Comparison of ENCODE assay signal across 8 mouse cellular contexts in the genomic region with DNA sequence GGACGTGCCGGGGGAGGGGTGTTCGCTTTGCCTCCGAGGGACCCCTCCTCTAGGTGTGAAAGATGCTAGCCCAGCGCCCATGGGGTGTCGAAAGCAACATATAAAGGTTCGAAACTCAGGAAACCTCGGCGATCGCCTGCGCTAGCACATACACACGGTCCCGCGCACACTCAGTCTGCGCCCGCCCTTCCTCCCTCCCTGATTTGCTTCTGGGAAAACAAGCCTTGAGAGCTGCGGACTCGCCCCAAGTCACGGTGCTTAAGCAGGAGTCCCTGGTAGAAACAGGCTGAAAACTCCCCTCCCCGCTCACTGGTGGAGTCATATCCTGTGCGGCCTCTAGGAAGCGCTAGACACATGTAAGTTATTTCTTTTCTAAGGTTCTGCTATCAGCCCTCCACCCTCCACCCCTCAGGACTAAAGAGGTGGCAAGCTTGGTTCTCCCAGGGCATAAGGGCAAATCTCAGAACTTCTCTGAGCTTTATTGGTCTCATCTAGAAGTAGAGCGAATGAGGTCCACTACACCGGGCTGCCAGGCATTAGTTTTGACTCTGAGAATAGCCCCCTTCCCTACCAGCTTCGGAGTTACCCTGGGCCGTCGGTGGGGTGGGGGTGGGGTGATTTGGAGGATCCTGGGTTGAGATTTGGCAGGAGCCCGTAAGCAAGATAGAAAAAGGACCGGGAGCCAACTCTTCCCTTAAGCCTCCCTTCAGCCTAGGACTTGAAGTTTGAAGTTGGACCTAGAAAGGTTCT. TPM values are rescaled to one million over a fixed set of nuclear protein-coding genes. Genes with fewer than 3 reads are reported as not detected.
DNase-seq lines count a peak whose midpoint lies in the region; ATAC-seq lines count a peak whose summit lies in the region.

No protein-coding gene starts in this region.

- peak; percentile 97 to 99 for DNase-seq in adrenal gland, adult (ENCODE audit: inconsistent age in 2 of 2, low spot score in 1 of 2)
- DNase-seq in embryo, embryonic 10 days (ENCODE audit: low spot score), result peak; percentile 93
- peak; percentile 79 for DNase-seq in gastrocnemius, postnatal 10 days
- peak; percentile 93 for DNase-seq in induced T-regulatory cell, adult 2 months (ENCODE audit: low read depth)
- DNase-seq in left cerebral cortex, adult 8-10 months (ENCODE audit: low spot score in 2 of 2), result peak; percentile 84 to 95
- peak; percentile 95 for DNase-seq in right cerebral cortex, adult 18-20 months
- DNase-seq in urinary bladder, adult 2 months (ENCODE audit: low spot score), result peak; percentile 80

- peak; percentile 26 for ATAC-seq in megakaryocyte, adult 5-6 weeks (ENCODE audit: poor library complexity, severe bottlenecking)

RNA-seq across cellular contexts. Expression of gene Jun, which starts 1.2 kb away (rescaled TPM):
- total RNA-seq in gastrocnemius, postnatal 10 days (2021), result 100 to 1,000 TPM in 1 of 2 experiments, 10 to 100 TPM in 1; 31.5 to 100 TPM
- 10 to 100 TPM; 34.5 to 49.9 (median 40.0) TPM for total RNA-seq in left cerebral cortex, adult 8-10 months (2022)
- total RNA-seq in megakaryocyte, adult 5-6 weeks (2015), result 88.4 and 91.5 TPM in 2 replicates
- total RNA-seq in megakaryocyte, adult 5-6 weeks (2017), result 141 and 162 TPM in 2 replicates
- polyA plus RNA-seq in urinary bladder, adult 2 months (2012; rRNA removed), result 32.3 and 39.6 TPM in 2 replicates

Comparison
In these comparisons a context has a peak if more than half of its experiments do, and no peak if none do; other contexts are left out.
1. Peak in every context shown above with its lines: DNase-seq and ATAC-seq.